Mouse (Mus musculus): ENCODE measurements around the gene Faim.

DNA sequence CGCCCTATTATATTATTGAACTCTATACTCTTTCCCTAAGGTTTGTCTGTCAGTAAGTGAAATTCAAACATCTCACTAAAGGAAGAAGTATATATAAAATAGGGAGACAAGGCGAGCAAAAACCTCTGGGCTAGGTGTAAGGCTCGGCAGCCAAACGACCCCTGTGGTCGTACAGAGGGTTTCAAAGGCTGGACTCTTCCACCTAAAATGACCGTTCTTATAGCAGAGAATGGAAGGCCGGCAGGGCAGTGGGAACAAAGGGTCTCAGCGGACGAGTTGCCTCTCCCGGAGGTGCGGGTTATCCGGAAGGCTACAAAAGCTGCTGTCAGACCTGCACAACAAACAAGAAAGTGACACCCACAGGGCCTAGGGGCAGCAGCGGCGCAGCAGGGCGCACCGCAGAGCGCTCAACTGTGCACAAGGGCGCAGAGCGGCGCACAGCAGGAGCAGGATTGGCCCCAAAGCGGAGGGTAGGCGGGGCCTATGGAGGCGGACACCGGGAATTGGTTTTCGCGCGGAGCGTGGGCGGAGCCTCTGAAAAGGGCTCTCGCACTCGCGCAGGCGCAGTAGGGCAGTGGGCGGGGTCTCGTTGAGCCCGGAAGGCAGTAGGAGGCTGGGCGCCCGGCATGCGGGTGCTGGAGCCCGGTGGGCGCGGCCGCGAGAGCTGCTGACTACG lies at the start of gene Faim:
- TF ChIP-seq CTCF (IDR thresholded peaks at IDR 0.05 in 2 of 3, conservative IDR thresholded peaks at IDR 0.05 in 1 of 3; ENCODE audit: control insufficient read depth in 1 of 3, insufficient read depth in 1 of 3, low read depth in 2 of 3, low read length in 3 of 3, poor library complexity in 1 of 3, severe bottlenecking in 1 of 3) (no peak), BHLHE40 (IDR thresholded peaks at IDR 0.05; ENCODE audit: borderline replicate concordance, low read depth, low read length) (no peak), KAT2A (conservative IDR thresholded peaks at IDR 0.05; ENCODE audit: low read depth, low read length) (no peak), ZKSCAN1 (IDR thresholded peaks at IDR 0.05; ENCODE audit: low read depth, low read length) (no peak), CHD1 (IDR thresholded peaks at IDR 0.05; ENCODE audit: low read depth, low read length) (no peak), MAX (IDR thresholded peaks at IDR 0.05; ENCODE audit: low read length) (peak; percentile 74), HCFC1 (IDR thresholded peaks at IDR 0.05; ENCODE audit: low read depth, low read length) (peak; percentile 44; the same call in 1 of the 2 replicates), POLR2AphosphoS5 (IDR thresholded peaks at IDR 0.05; ENCODE audit: borderline replicate concordance, low read depth, low read length) (no peak), MYC (IDR thresholded peaks at IDR 0.05; ENCODE audit: low read depth, low read length) (no peak), MAFK (IDR thresholded peaks at IDR 0.05; ENCODE audit: borderline replicate concordance, low read depth, low read length) (no peak), USF1 (IDR thresholded peaks at IDR 0.05; ENCODE audit: low read depth, low read length) (no peak)
